Mouse (Mus musculus) R1 (cell line): Measurements from ENCODE around the gene Kcnj10.

Experiments
- DNase-seq: peaks from one replicate; pipeline ENCODE4 v3.0.0-alpha.2; 2018; ENCODE audit warnings: low read depth, low spot score

Kcnj10 gene

GRCm38 (mm10) chr1:172311921-172312767 is 28.9 kb upstream of the Kcnj10 start:
- DNase-seq, result peak; percentile 91

GRCm38 (mm10) chr1:172312768-172313561 is 28.0 kb upstream of the Kcnj10 start:
- no peak for DNase-seq

GRCm38 (mm10) chr1:172313613-172314411 is 27.2 kb upstream of the Kcnj10 start:
- no peak for DNase-seq

GRCm38 (mm10) chr1:172314911-172315310 is 26.1 kb upstream of the Kcnj10 start:
- DNase-seq, result no peak

- DNase-seq, result no peak
Measured at GRCm38 (mm10) chr1:172317431-172317830, 23.6 kb upstream of the Kcnj10 start.

GRCm38 (mm10) chr1:172317946-172318345 is 23.1 kb upstream of the Kcnj10 start:
- no peak for DNase-seq

GRCm38 (mm10) chr1:172318424-172319035 is 22.5 kb upstream of the Kcnj10 start:
- DNase-seq, result no peak

- no peak for DNase-seq
Measured at GRCm38 (mm10) chr1:172319346-172319745, 21.7 kb upstream of the Kcnj10 start.

GRCm38 (mm10) chr1:172319921-172320411 is 21.0 kb upstream of the Kcnj10 start:
- DNase-seq, result no peak

- no peak for DNase-seq
Measured at GRCm38 (mm10) chr1:172322725-172323124, 18.3 kb upstream of the Kcnj10 start.

- peak; percentile 71 for DNase-seq
Measured at GRCm38 (mm10) chr1:172323298-172323697, 17.7 kb upstream of the Kcnj10 start.

GRCm38 (mm10) chr1:172323801-172324359 is 17.1 kb upstream of the Kcnj10 start:
- DNase-seq, result no peak

GRCm38 (mm10) chr1:172324725-172325124 is 16.3 kb upstream of the Kcnj10 start:
- DNase-seq, result peak; percentile 87

GRCm38 (mm10) chr1:172325680-172326535 is 15.1 kb upstream of the Kcnj10 start:
- peak; percentile 82 for DNase-seq

GRCm38 (mm10) chr1:172326684-172327083 is 14.3 kb upstream of the Kcnj10 start:
- peak; percentile 89 for DNase-seq

GRCm38 (mm10) chr1:172327206-172328001 is 13.6 kb upstream of the Kcnj10 start:
- DNase-seq, result no peak

GRCm38 (mm10) chr1:172328041-172328440 is 13.0 kb upstream of the Kcnj10 start:
- no peak for DNase-seq

GRCm38 (mm10) chr1:172328461-172328860 is 12.5 kb upstream of the Kcnj10 start:
- no peak for DNase-seq

GRCm38 (mm10) chr1:172329131-172329530 is 11.9 kb upstream of the Kcnj10 start, which contains the start of gene Kcnj9:
Gene Kcnj9, minus strand, starts transcription at chr1:172329318.
- peak; percentile 57 for DNase-seq
